Mouse (Mus musculus): ENCODE measurements at regions not wholly inside any gene's neighbourhood (a gene's known extent, or its start where the extent isn't known, plus 50 kb on each side); places are given as distances from the start of the nearest gene placed in this dataset.

GRCm38 (mm10) chr4:22880692-22881091 is 392.5 kb upstream of the Pou3f2 start:
- no peak for DNase-seq (ENCODE audit: low read depth, low spot score)
- Histone ChIP-seq H3K4me3 (ENCODE audit: control insufficient read depth in 1 of 2, insufficient read depth in 1 of 2, low read depth in 2 of 2, low read length in 2 of 2) (no peak overlapping the region), H3K27ac (ENCODE audit: control insufficient read depth, low read depth, low read length) (no peak overlapping the region), H3K79me2 (ENCODE audit: control insufficient read depth, insufficient read depth, low read length, poor library complexity) (no peaks in the 10 kb centered on the region), H3K9ac (ENCODE audit: control insufficient read depth, low read depth, low read length, poor library complexity, severe bottlenecking) (no peak overlapping the region), H3K36me3 (ENCODE audit: control insufficient read depth in 1 of 2, insufficient read depth in 2 of 2, low read length in 2 of 2) (no peaks in the 10 kb centered on the region), H3K4me1 (ENCODE audit: control insufficient read depth in 1 of 2, insufficient read depth in 2 of 2, low read length in 2 of 2) (no peaks in the 10 kb centered on the region), H3K27me3 (ENCODE audit: control insufficient read depth in 1 of 2, insufficient read depth in 2 of 2, low read length in 2 of 2) (no peaks in the 10 kb centered on the region), H3K9me3 (replicated peaks; ENCODE audit: insufficient read depth, low read length) (no peaks in the 10 kb centered on the region)
- no peak for TF ChIP-seq MEF2A (IDR thresholded peaks at IDR 0.05; ENCODE audit: extremely low read depth, insufficient replicate concordance, low read depth, low read length, poor library complexity, severe bottlenecking)
- TF ChIP-seq NRF1 (IDR thresholded peaks at IDR 0.05; ENCODE audit: insufficient read depth, low read depth, low read length, poor library complexity, severe bottlenecking), result no peak
- no peak for TF ChIP-seq TCF12 (IDR thresholded peaks at IDR 0.05; ENCODE audit: low read depth, low read length)
- no peak for TF ChIP-seq POLR2AphosphoS2 (IDR thresholded peaks at IDR 0.05; ENCODE audit: low read length)
- no peak for TF ChIP-seq ZKSCAN1 (IDR thresholded peaks at IDR 0.05; ENCODE audit: low read depth, low read length)
- no peak for TF ChIP-seq ZNF384 (IDR thresholded peaks at IDR 0.05; ENCODE audit: low read depth, low read length)
- TF ChIP-seq KAT2A (conservative IDR thresholded peaks at IDR 0.05; ENCODE audit: low read depth, low read length), result no peak
- no peak for TF ChIP-seq JUND (IDR thresholded peaks at IDR 0.05; ENCODE audit: low read depth, low read length)
- TF ChIP-seq MYB (IDR thresholded peaks at IDR 0.05; ENCODE audit: low read depth, low read length), result no peak
- no peak for TF ChIP-seq TBP (IDR thresholded peaks at IDR 0.05; ENCODE audit: low read depth, low read length)
- TF ChIP-seq MXI1 (IDR thresholded peaks at IDR 0.05; ENCODE audit: low read depth, low read length), result no peak
- no peak for TF ChIP-seq HCFC1 (IDR thresholded peaks at IDR 0.05; ENCODE audit: low read depth, low read length)

- Histone ChIP-seq H3K79me2 (ENCODE audit: control insufficient read depth, insufficient read depth, low read length, poor library complexity) (no peaks in the 10 kb centered on the region), H3K4me3 (ENCODE audit: control insufficient read depth in 1 of 2, insufficient read depth in 1 of 2, low read depth in 2 of 2, low read length in 2 of 2) (no peak overlapping the region), H3K4me1 (ENCODE audit: control insufficient read depth in 1 of 2, insufficient read depth in 2 of 2, low read length in 2 of 2) (no peaks in the 10 kb centered on the region), H3K9ac (ENCODE audit: control insufficient read depth, low read depth, low read length, poor library complexity, severe bottlenecking) (no peak overlapping the region), H3K9me3 (replicated peaks; ENCODE audit: insufficient read depth, low read length) (no peaks in the 10 kb centered on the region), H3K27me3 (ENCODE audit: control insufficient read depth in 1 of 2, insufficient read depth in 2 of 2, low read length in 2 of 2) (no peaks in the 10 kb centered on the region), H3K36me3 (ENCODE audit: control insufficient read depth in 1 of 2, insufficient read depth in 2 of 2, low read length in 2 of 2) (no peaks in the 10 kb centered on the region), H3K27ac (ENCODE audit: control insufficient read depth, low read depth, low read length) (no peak overlapping the region)
- no peak for DNase-seq (ENCODE audit: low read depth, low spot score)
- no peak for TF ChIP-seq ETS1 (IDR thresholded peaks at IDR 0.05; ENCODE audit: low read depth, low read length)
- no peak for TF ChIP-seq ZNF384 (IDR thresholded peaks at IDR 0.05; ENCODE audit: low read depth, low read length)
- no peak for TF ChIP-seq KAT2A (conservative IDR thresholded peaks at IDR 0.05; ENCODE audit: low read depth, low read length)
- no peak for TF ChIP-seq CTCF (IDR thresholded peaks at IDR 0.05 in 2 of 3, conservative IDR thresholded peaks at IDR 0.05 in 1 of 3; ENCODE audit: control insufficient read depth in 1 of 3, insufficient read depth in 1 of 3, low read depth in 2 of 3, low read length in 3 of 3, poor library complexity in 1 of 3, severe bottlenecking in 1 of 3)
- no peak for TF ChIP-seq ZKSCAN1 (IDR thresholded peaks at IDR 0.05; ENCODE audit: low read depth, low read length)
These were observed 387.2 kb upstream of the Pou3f2 start for GRCm38 (mm10) chr4:22875392-22875791.

GRCm38 (mm10) chr4:22836124-22836445 is 347.9 kb upstream of the Pou3f2 start:
- Histone ChIP-seq H3K27me3 (ENCODE audit: control insufficient read depth in 1 of 2, insufficient read depth in 2 of 2, low read length in 2 of 2) (no peaks in the 10 kb centered on the region), H3K9me3 (replicated peaks; ENCODE audit: insufficient read depth, low read length) (no peaks in the 10 kb centered on the region), H3K9ac (ENCODE audit: control insufficient read depth, low read depth, low read length, poor library complexity, severe bottlenecking) (no peak overlapping the region), H3K27ac (ENCODE audit: control insufficient read depth, low read depth, low read length) (no peak overlapping the region), H3K79me2 (ENCODE audit: control insufficient read depth, insufficient read depth, low read length, poor library complexity) (no peaks in the 10 kb centered on the region), H3K4me1 (ENCODE audit: control insufficient read depth in 1 of 2, insufficient read depth in 2 of 2, low read length in 2 of 2) (no peaks in the 10 kb centered on the region), H3K4me3 (ENCODE audit: control insufficient read depth in 1 of 2, insufficient read depth in 1 of 2, low read depth in 2 of 2, low read length in 2 of 2) (no peak overlapping the region), H3K36me3 (ENCODE audit: control insufficient read depth in 1 of 2, insufficient read depth in 2 of 2, low read length in 2 of 2) (no peaks in the 10 kb centered on the region)
- DNase-seq (ENCODE audit: low read depth, low spot score), result no peak
- TF ChIP-seq TCF12 (IDR thresholded peaks at IDR 0.05; ENCODE audit: low read depth, low read length) (no peak), USF1 (IDR thresholded peaks at IDR 0.05; ENCODE audit: low read depth, low read length) (no peak), GATA1 (IDR thresholded peaks at IDR 0.05; ENCODE audit: low read depth, low read length) (no peak), BHLHE40 (IDR thresholded peaks at IDR 0.05; ENCODE audit: borderline replicate concordance, low read depth, low read length) (no peak), ETS1 (IDR thresholded peaks at IDR 0.05; ENCODE audit: low read depth, low read length) (no peak), USF2 (IDR thresholded peaks at IDR 0.05; ENCODE audit: borderline replicate concordance in 1 of 2, insufficient read depth in 1 of 2, low read depth in 1 of 2, low read length in 2 of 2) (no peak)

Measured in MEL (cell line).